Mouse (Mus musculus): ENCODE measurements around the gene Tmem38b.

Tmem38b gene

DNA sequence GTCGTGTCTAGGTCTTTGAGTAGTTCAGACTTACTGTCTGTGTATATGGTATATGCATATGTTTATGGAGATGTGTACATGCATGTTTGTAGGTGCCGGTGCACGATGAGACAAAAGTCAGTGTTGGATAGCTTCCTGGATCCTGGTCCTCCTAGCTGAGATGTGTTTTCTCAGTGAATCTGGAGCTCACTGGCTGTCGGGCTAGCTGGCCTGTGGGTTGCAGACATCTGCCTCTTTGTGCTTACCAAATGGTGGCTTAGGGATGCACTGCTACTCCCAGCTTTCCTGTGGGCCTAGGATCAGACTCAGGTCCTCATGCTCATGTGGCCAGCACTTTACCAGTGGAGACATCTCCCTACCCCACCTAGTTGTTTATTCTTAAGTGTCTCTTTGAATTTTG, 4.2 kb downstream of the Tmem38b start:
- no peak for DNase-seq (ENCODE audit: low spot score)

DNA sequence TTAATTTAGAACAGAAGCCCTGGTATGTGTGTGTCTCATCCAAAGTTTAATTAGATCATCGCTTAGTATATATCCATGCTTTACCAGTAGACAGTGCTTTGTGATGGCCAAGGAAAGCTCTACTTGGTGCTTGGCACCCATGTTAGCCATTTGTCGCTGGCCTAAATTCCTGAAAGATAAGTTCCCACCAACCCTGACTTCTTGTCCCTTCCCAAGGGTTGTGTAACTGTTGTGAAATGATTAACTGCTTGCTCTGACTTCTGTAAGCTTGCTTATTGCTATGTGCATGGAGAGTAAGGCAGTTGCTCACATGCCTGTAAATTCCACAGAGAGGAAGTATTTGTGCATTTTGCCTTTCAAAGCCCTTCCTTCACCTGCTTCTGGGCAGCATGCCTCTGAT, 4.7 kb downstream of the Tmem38b start:
- no peak for DNase-seq (ENCODE audit: low spot score)

DNA sequence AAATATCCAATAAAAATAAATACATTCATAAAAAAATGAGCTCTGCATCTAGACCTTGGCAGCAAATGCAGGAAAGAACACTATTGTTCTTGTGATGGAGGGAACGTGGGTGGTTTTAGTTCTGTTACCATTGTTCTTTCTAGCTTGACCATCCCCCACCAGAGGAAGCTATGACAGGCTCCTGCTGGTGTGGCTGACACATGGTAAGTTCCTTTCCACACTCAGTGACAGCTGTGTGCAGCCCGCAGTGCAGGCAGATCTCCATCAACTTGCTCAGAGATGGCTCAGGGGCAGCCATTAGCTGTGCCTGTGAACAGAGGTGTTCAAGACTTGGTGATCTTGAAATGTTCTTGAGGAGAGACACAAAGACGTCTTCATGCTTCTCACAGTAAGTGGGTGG, 6.5 kb downstream of the Tmem38b start:
- DNase-seq (ENCODE audit: low spot score), result no peak

DNA sequence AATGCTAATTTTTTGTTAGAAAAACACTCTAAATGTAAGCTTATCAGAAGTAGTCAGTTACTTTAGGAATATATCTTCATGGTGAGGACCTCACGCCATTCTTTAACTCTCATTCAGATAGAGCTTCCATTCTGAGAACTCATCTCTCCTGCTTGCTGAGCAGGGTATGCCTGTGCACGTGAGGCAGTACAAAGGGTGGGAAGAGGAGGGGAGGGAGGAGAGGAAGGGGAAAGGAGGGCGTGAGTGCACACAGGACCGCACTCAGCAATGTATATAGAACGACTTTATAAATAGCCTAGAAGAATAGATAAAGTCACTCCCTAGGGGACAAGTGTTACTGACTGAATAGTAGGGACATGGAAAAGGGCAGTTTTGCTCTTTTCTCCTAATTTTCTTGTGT, 11.1 kb downstream of the Tmem38b start:
- no peak for DNase-seq (ENCODE audit: low spot score)

DNA sequence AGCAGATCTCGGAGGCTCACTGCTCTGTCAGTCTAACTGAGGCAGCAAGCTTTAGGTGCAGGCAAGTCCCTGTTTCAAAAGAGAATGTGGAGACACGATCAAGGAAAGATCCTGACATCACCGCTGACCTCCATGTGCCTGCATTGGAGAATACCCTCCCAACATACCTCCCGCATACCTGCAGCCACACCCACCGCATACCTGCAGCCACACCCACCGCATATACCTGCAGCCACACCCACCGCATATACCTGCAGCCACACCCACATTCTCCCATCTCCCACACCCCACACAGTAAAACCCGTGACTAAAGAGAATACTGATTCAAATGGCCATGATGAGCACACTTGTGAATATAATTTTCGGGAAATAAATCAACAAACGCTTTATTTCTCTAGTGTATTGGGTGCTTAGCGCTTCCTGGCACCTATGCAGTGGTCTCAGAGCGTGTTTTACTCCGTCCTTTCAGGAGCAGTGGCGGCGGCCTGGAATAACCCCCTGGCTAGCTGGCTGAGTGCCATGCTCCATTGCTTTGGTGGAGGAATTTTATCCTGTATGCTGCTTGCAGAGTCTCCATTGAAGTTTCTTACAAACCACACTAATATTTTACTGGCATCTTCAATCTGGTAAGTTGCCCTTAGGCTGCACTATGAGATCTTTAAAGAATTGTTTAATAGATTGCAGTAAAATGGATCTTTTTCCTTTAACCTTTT, 14.5 kb downstream of the Tmem38b start:
- peak; percentile 23 for DNase-seq (ENCODE audit: low spot score)

DNA sequence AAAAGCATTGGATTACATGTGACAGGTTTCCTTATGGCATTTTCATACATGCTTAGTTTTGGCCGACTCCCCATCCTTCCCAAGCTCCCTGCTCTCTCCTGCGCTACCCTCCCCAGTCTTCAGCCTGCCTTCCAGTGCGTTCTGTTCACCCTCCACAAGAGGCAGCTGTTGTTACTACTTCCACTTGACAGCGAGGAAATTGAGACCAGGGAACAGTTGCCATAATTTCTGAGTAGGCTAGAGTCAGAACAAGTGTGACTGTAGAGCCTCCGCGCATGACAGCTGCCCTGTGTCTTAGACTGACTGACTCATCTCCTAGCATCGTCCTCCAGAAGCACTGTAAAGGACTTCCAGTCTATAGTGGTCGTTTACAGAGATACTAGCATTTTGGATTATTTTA, 17.7 kb downstream of the Tmem38b start:
- no peak for DNase-seq (ENCODE audit: low spot score)

DNA sequence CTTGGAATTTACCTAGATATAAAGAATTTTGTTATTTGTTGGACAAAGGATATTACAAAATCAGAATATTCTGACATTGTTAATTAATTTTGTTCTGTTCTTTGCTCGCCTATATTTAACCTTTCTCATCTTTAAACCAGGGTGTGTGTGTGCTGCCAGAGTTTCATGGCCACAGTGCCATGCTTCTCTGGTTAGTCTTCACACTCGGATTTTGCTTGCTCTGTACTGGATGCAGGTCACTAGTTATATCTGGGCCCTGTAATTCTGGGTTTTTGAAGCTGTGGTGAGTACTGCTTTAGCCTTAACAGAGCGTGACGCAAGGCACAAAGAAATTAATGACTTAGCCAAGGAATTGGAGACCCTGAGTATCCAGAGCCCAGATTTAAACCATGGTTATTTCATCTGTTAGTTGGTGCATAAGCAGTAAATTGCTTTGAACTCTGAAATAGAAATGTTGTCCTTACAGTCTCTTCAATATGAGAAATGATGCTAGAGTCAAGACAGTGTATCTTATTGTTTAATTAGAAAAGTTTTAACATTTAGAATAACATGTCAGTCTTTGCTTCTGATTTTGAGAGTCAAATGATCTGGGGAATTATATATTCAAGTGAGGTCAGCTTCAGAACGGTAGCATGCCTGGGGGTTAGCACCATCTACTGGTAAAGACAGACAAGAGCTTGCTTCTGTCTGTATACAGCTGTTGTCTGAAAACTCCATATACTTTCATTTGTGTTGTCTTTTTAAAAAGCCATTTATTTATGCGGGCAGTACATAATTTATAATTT, 19.2 kb downstream of the Tmem38b start:
- peak; percentile 29 for DNase-seq (ENCODE audit: low spot score)

DNA sequence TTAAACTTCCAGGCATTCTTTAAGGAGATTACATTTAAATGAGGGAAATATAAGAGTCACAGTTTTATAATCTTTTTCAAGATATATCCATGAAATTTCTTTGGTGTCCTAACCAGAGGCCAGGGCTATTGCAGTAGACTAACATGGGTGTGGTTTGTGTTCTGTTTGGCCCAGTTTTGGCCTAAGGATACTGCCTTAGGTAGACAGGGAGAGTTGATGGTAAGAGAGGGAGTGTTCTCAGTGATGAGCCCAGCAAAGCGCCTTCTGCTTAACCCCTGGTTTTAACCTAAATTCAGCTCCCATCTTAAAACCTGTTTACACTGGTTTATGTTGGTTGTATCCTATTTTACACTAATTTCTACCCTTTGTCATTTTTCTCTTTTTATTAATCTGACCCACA, 19.8 kb downstream of the Tmem38b start:
- no peak for DNase-seq (ENCODE audit: low spot score)

DNA sequence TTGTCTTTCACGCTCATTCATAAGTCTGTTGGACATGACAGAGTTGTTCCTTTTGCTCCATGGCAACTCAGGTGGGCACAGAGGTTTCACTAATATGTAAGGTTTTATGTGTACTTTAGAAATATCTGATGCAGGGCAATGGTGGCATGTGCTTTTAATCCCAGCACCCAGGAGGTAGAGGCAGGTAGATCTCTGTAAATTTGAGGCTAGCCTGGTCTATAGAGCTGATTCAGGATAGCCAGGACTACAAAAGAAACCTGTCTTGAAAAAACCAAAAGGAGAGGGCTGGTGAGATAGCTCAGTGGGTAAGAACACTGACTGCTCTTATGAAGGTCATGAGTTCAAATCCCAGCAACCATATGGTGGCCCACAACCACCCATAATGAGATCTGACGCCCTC, 20.5 kb downstream of the Tmem38b start:
- no peak for DNase-seq (ENCODE audit: low spot score)

DNA sequence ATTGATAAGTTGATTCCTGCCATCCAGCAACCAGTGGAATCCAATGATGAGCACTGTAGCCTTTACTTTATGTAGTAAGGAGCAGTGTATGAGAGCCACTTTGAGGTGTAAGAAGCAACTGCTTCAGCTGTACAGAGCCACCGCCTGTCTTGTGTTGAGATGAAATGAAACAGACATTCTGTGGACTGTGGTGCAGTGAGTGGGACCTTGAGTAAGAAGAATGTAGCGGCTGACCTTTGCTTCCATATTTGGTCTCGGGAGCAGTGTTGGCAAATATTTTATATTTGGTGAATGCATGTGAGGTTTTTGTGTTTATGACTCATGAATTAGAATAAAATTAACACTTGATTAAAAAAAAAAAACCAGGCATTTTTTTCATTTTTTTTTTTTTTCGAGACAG, 21.7 kb downstream of the Tmem38b start:
- no peak for DNase-seq (ENCODE audit: low spot score)

DNA sequence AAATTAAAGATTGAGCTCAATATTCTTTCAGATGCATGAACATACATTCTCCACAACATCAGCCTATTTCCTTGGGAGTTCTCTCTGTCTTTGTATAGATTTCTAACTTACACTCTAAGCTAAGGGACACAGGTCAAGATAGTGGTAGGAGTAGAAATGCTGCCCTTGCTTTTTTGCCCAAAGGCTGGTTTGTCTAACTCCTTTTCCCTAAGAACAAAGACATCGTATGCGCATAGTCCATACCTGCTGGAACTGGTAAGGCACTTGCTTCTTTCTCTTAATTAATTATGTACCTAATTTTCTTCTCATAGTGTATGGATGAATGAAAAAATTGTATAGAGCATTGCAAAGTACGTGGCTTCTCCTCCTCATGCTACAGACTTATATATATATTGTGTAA, 22.5 kb downstream of the Tmem38b start:
- no peak for DNase-seq (ENCODE audit: low spot score)

DNA sequence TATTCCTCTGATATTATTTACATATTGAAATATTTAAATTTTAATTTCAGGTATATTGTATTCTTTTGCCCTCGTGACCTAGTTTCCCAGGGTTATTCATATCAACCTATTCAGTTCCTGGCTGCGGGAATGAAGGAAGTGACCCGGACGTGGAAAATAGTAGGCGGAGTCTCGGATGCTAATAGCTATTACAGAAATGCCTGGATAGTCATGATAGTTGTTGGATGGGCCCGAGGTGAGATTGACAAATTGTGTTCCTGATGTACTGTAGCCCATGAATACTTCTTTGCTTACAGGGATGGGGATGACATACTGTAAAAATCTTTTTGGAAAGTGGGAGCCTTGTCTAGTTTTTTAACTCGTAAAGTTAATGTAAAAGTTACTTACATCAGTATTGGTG, 23.0 kb downstream of the Tmem38b start:
- DNase-seq (ENCODE audit: low spot score), result no peak

DNA sequence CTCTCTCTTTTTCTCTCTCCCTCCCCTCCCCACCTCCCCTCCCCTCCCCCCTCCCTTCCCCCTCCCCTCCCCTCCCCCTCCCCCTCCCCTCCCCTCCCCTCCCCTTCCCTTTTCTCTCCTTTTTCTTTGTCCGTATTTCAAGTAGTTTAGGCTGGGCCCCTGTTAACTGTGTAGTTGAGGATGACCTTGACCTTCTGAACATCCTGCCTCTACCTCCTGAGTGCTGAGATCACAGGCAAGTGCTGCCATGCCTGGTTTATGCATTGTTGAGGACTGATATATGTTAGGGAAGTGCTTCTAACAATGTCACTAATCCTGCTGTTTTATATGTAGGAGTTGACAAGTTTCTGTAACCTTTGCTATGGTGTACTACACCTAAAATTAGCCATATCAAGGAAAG, 24.0 kb downstream of the Tmem38b start:
- no peak for DNase-seq (ENCODE audit: low spot score)

DNA sequence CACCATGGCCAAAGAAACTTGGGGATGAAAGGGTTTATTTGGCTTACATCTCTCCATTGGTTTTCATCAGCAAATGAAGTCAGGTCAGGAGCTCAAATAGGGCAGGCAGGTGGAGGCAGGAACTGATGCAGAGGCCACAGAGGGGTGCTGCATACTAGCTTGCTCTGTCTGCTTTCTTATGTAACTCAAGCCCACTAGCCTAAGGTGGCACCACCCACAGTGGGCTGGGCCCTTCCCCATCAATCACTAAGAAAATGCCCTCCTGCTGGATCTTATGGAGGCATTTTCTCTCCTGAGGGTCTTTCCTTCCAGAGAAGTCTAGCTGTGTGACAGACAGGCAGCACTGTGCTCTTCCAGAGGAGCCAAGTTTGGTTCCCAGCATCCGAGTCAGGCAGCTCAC, 27.5 kb downstream of the Tmem38b start:
- DNase-seq (ENCODE audit: low spot score), result no peak

DNA sequence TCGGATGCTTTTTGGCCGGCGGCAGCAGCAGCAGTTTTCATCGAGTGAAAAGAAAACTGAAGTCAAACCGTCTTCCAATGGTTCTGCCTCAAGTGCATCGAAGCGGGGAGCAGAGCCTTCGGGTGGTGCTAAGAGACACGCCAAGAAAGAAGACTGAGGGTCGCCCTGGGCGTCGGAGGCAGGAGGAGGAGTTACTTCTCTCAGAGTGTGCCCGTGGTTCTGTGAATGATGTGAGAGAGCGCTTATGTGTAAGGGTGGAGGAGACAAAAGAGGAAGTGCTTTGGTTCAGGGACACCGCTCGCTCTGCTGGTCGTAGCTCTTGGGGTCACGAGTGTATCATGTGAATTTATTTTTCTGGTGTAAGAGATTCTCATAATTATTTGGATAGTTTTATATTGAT, 34.1 kb downstream of the Tmem38b start:
- DNase-seq (ENCODE audit: low spot score), result no peak

DNA sequence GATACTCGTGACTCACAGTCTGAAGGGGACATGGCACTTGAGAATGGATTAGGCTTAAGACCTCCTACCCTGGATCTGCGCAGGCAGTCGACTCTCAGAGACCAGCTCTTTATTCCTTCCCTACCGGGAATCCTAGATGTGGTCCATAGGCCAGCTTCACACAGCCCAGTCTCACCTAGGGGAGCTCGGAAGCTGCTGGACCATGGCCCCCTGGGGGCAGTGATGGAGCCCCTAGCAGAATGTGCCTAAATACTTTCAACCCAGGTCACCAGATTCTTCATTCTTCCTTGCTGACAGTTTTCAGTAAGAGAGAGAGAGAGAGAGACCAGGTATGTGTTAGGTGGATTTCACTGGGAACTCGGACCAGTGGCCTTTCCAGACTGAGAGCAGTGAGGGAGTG, 36.3 kb downstream of the Tmem38b start:
- no peak for DNase-seq (ENCODE audit: low spot score)

DNA sequence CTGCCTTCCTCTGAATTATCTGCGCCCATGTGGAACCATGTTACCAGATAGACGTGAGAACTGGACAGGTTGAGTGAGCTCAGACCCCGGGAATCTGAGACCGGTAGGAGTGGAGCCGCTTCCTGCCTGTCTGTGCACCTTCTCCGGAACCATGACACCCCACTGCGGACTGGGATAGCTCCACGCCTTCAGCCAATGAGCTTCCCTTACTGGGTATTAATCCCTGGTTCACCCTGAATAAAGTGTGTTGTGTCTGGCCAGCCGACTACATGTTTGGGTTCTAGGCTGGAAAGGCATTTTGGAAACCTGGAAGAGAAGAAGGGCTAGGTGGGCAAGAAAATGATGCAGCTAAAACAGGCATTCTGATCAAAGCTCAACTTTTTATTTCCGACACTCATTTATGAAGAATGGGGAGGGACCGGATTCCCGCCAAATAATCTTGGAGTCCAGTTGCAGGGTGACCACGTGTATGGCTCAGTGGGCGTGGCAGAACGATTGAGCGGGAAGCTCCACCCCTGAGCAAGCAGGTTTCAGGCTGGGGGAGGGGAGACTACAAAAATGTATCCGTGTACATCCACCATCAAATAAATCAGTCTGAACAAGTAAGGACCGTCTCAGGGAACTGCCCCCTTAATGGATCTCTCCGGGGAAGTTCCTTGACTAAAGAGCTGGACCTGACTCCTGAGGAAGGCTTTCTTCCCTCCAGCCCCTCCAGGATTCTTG, 38.4 kb downstream of the Tmem38b start:
- DNase-seq (ENCODE audit: low spot score), result no peak

DNA sequence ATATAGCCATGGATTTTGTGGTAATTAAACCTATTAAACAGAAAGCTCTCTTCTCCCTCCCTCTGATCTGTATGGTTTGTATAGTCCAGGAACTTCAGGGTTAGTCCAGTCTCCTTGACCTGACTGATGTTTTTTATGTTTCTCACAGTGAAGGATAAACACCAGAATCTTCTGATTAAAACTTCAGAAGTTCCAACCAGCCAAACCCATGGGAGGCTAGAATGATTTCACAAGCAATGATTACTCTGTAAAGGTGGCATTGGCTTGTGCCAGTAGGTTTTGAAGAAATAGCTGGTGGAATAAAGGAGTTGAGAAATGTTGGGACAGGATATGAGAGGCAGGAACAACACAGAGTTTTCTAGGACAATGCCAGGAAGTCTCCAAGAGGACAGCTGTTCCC, 40.6 kb downstream of the Tmem38b start:
- no peak for DNase-seq (ENCODE audit: low spot score)

DNA sequence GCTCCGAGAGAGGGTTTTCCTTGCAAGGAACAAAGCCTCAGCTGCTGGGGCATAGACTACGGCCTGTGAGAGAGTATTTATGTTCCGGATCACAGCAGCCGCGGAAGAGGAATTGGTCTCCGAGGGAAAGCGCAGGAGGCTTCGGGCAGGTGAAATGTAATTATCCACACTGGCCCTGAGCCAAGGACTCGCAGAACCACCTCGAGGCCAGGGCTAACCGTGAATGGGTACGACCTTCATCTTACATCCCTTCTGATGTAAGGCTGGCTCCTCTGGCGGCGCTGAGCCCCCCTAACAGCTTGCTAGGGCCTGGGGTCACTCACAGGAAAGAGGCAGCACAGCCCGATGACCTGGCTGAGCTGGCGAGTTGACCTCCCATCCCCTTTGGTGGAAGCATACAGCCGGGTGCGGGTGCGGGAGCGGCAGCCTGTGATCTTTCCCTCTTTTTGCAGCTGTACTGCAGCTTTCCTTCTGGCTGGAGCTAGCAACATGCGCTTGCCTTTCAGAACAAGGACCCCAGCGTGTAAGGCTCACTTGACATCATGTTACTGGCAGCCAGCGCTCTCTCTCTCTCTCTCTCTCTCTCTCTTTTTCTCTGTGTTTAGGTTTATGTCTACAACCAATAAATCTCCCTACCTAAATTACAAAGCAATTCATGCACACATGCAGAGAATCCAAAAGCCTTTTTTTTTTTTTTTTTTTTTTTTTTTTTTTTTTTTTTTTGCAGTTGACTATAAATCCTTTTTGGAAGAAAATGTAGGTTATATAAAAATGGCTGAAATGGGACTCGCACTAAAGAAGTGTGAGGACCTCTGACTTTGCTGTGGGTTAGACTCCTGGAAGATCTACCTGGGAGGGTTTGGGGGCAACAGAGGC, 52.9 kb downstream of the Tmem38b start:
- peak; percentile 8 for DNase-seq (ENCODE audit: low spot score)

DNA sequence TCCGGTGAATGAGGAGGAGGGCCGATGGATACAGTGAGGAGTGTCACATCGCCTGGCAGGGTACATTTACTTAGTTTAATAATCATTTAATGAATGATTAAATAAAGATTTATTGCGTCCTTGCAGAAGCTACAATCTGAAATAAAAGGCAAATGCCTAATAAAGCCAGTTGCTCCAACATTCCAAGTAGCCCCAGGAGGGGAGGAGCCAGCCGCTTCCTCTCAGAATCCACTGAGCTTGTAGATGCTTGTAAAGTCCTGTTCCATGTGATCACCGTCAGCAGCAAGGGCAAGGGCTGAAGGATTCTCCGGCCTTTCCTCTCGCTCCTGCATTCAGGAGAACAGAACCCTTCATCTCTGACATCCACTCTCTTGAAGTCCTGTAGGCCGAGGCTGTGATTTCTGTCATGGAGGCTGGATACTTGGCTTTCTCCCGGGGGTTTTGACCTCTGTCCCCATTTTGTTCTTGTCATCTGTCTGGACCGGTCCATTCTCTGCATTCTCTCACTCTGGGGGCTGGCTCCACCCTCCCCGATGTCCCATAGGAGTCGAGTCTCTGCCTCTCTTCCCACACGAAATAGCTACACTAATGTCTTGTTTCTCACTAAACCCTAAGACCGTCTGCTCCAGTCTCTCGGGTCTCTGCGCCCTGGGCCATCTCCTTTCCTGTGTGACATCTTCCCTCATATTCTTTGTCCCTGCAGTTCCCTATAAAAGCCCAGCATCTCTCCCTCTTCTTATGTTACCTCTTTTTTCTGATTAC, 57.3 kb downstream of the Tmem38b start:
- peak; percentile 12 for DNase-seq (ENCODE audit: low spot score)

All from urinary bladder, postnatal 14 days (tissue).